Mouse (Mus musculus): Measurements from ENCODE around the gene Phc3.

GRCm38 (mm10) chr3:30995283-30995898 is 26.2 kb upstream of the Phc3 start, which contains the start of gene Prkci:
- peak; percentile 60; the same call in 1 of the 2 replicates for TF ChIP-seq POLR2A (IDR thresholded peaks at IDR 0.05; ENCODE audit: extremely low read depth, insufficient read depth, low read length)
- TF ChIP-seq CTCF (IDR thresholded peaks at IDR 0.05; ENCODE audit: low read depth, low read length): no peak

Measured in liver, adult 2 months (tissue).